Mouse (Mus musculus) heart, postnatal 0 days (tissue): Measurements from ENCODE around the gene Olfr523. TPM values are rescaled to one million over a fixed set of nuclear protein-coding genes. Genes with fewer than 3 reads are reported as not detected.

Experiments used
- ATAC-seq: fragments of 200-750 bp; cut with Nextera tagmentation; 2 replicates; pipeline ENCODE4 v1.8.0; 2017; ENCODE audit warnings: low read depth, moderate number of reproducible peaks, moderate library complexity; ENCODE audit not compliant: insufficient read depth
- DNase-seq: peaks from one replicate; pipeline ENCODE4 v3.0.0-alpha.2; 2016; ENCODE audit warnings: low spot score
- H3K27ac ChIP-seq: fragments of 300-500 bp; sonication (generic); 2 replicates; pipeline ENCODE4 v1.5.1; 2014; ENCODE audit warnings: low read depth, mild to moderate bottlenecking
- H3K27me3 ChIP-seq: fragments of 300-500 bp; sonication (generic); 2 replicates; pipeline ENCODE4 v1.6.1; 2014; ENCODE audit warnings: low read length, mixed read lengths; ENCODE audit not compliant: control insufficient read depth, insufficient read depth
- H3K36me3 ChIP-seq: fragments of 300-500 bp; sonication (generic); replicated peaks from 2 replicates; pipeline ENCODE4 v1.6.1; 2014; ENCODE audit warnings: low read length, mixed read lengths; ENCODE audit not compliant: control insufficient read depth, insufficient read depth
- H3K4me1 ChIP-seq: fragments of 300-500 bp; sonication (generic); 2 replicates; pipeline ENCODE4 v1.6.1; 2014; ENCODE audit warnings: antibody characterized with exemption; ENCODE audit not compliant: control insufficient read depth, insufficient read depth
- H3K4me2 ChIP-seq: fragments of 300-500 bp; sonication (generic); 2 replicates; pipeline ENCODE4 v1.6.1; 2014; ENCODE audit warnings: low read depth, mild to moderate bottlenecking, low read length, moderate library complexity
- H3K4me3 ChIP-seq: fragments of 300-500 bp; sonication (generic); 2 replicates; pipeline ENCODE4 v1.5.1; 2014; ENCODE audit warnings: low read depth, low read length
- H3K9ac ChIP-seq: fragments of 300-500 bp; sonication (generic); replicated peaks from 2 replicates; pipeline ENCODE4 v1.6.1; 2014; ENCODE audit warnings: low read depth, low read length, mixed read lengths
- H3K9me3 ChIP-seq: fragments of 300-500 bp; sonication (generic); replicated peaks from 2 replicates; pipeline ENCODE4 v1.6.1; 2016; ENCODE audit warnings: low read length; ENCODE audit not compliant: control insufficient read depth
- CTCF ChIP-seq: IDR thresholded peaks from 2 replicates; pipeline ENCODE4 v1.5.1; 2016; ENCODE audit warnings: antibody characterized with exemption, control low read depth, low read depth
- EP300 ChIP-seq: IDR thresholded peaks from 2 replicates; pipeline ENCODE4 v1.6.1; 2016; ENCODE audit warnings: antibody characterized with exemption, low read depth
- WGBS: fragments of 180-500 bp; shearing (Covaris S2); extraction: QIAGEN DNeasy Blood & Tissue Kit; methylation state at CpG from one replicate; pipeline ENCODE4 v1.1.7; 2014; 5-methylcytosine and 5-hydroxymethylcytosine counted together
- polyA plus RNA-seq: library from polyadenylated mRNA; unstranded; fragments of >200 nt; fragmentation: Nextera tagmentation; extraction: Ambion mirVana; gene quantifications from 2 replicates; pipeline ENCODE4 v1.2.1, GENCODE M21; 2015
- total RNA-seq: library from RNA; depleted of rRNA; stranded (reverse); fragments of >200 nt; gene quantifications from 2 replicates; pipeline ENCODE4 v1.2.3, GENCODE M21; 2014; ENCODE audit warnings: low replicate concordance

The Olfr523 gene
- total and polyA plus RNA-seq, 2 experiments from 2014 or later = not detected

- no peaks in the 10 kb centered on the region for H3K9me3 ChIP-seq
- no peak for DNase-seq
- H3K4me1 ChIP-seq = peaks cover 7% of the 10 kb centered on the region
- H3K4me3 ChIP-seq = peak overlapping the region; percentile 83
- H3K9ac ChIP-seq = peak overlapping the region; percentile 72
- no peaks in the 10 kb centered on the region for H3K36me3 ChIP-seq
- no peak for TF ChIP-seq CTCF
- no peak for TF ChIP-seq EP300
- WGBS = 0% methylated on average over 8 of the region's 8 CpGs
- peak overlapping the region; percentile 84 for H3K27ac ChIP-seq
- peak overlapping the region; percentile 95 for H3K4me2 ChIP-seq
- no peaks in the 10 kb centered on the region for H3K27me3 ChIP-seq
- 0 out of 2 replicates have a peak, but pooled peaks have one; percentile 2 for ATAC-seq
Measured at GRCm38 (mm10) chr7:140138021-140138310, 35.1 kb upstream of the Olfr523 start.

GRCm38 (mm10) chr7:140141350-140141749 lies 31.7 kb upstream of the Olfr523 start:
- Histone ChIP-seq H3K4me1 (peaks cover 7% of the 10 kb centered on the region), H3K9me3 (no peaks in the 10 kb centered on the region), H3K36me3 (no peaks in the 10 kb centered on the region; the same call in 1 of the 2 replicates), H3K9ac (no peak overlapping the region), H3K4me3 (no peak overlapping the region), H3K27me3 (no peaks in the 10 kb centered on the region), H3K27ac (no peak overlapping the region), H3K4me2 (no peak overlapping the region)
- 6% methylated on average over 14 of the region's 14 CpGs for WGBS
- no peak for ATAC-seq
- TF ChIP-seq EP300 = no peak
- TF ChIP-seq CTCF = peak; percentile 81
- peak; percentile 68 for DNase-seq

GRCm38 (mm10) chr7:140144550-140144949 lies 28.5 kb upstream of the Olfr523 start:
- no peak for DNase-seq
- WGBS = 84% methylated on average over 4 of the region's 4 CpGs
- no peaks in the 10 kb centered on the region for H3K27me3 ChIP-seq
- TF ChIP-seq CTCF (no peak), EP300 (no peak)
- H3K27ac ChIP-seq = no peak overlapping the region
- H3K4me2 ChIP-seq = no peak overlapping the region
- H3K4me3 ChIP-seq = no peak overlapping the region
- H3K9ac ChIP-seq = no peak overlapping the region
- peaks cover 8% of the 10 kb centered on the region for H3K36me3 ChIP-seq
- no peaks in the 10 kb centered on the region for H3K9me3 ChIP-seq
- no peaks in the 10 kb centered on the region for H3K4me1 ChIP-seq
- ATAC-seq = no peak

- H3K36me3 ChIP-seq = no peaks in the 10 kb centered on the region
- no peak overlapping the region for H3K27ac ChIP-seq
- DNase-seq (no peak), ATAC-seq (no peak)
- no peaks in the 10 kb centered on the region for H3K9me3 ChIP-seq
- peak overlapping the region; percentile 40 for H3K4me2 ChIP-seq
- TF ChIP-seq EP300 (no peak), CTCF (no peak)
- H3K27me3 ChIP-seq = peaks cover 30% of the 10 kb centered on the region
- H3K4me1 ChIP-seq = no peaks in the 10 kb centered on the region
- 3% methylated on average over 27 of the region's 28 CpGs for WGBS
- H3K9ac ChIP-seq = no peak overlapping the region; the same call in 1 of the 2 replicates
- H3K4me3 ChIP-seq = peak overlapping the region; percentile 6; the same call in 1 of the 2 replicates
Measured at GRCm38 (mm10) chr7:140153383-140153782, 19.6 kb upstream of the Olfr523 start.

- no peak overlapping the region for H3K27ac ChIP-seq
- H3K27me3 ChIP-seq = peaks cover 30% of the 10 kb centered on the region
- TF ChIP-seq CTCF (no peak), EP300 (no peak)
- no peak overlapping the region for H3K9ac ChIP-seq
- no peaks in the 10 kb centered on the region for H3K36me3 ChIP-seq
- H3K4me3 ChIP-seq = 0 out of 2 replicates have a peak overlapping the region, but pooled peaks have one; percentile 24
- H3K9me3 ChIP-seq = no peaks in the 10 kb centered on the region
- no peak for DNase-seq
- no peak for ATAC-seq
- 13% methylated on average over 4 of the region's 4 CpGs for WGBS
- no peaks in the 10 kb centered on the region for H3K4me1 ChIP-seq
- no peak overlapping the region for H3K4me2 ChIP-seq
Measured at GRCm38 (mm10) chr7:140153829-140154217, 19.2 kb upstream of the Olfr523 start.

GRCm38 (mm10) chr7:140154218-140154927 lies 18.6 kb upstream of the Olfr523 start, which contains the start of gene Sprn:
Gene Sprn (minus strand): TSS chr7:140154877.
- Histone ChIP-seq H3K27me3 (peaks cover 33% of the 10 kb centered on the region), H3K27ac (no peak within 1 kb of the TSS), H3K36me3 (no peaks in the 10 kb centered on the region), H3K9ac (no peak within 1 kb of the TSS), H3K4me2 (peak within 1 kb of the TSS; percentile 24), H3K4me3 (peak within 1 kb of the TSS; percentile 24), H3K4me1 (no peaks in the 10 kb centered on the region), H3K9me3 (no peaks in the 10 kb centered on the region)
- no peak for DNase-seq
- WGBS = 6% methylated on average over 28 of the region's 28 CpGs
- TF ChIP-seq EP300 (no peak), CTCF (no peak)
- ATAC-seq = no peak
